Mouse (Mus musculus) neural tube, embryonic 10.5 days (tissue): ENCODE results near the gene Sh3pxd2b.

Experiments used
- DNase-seq: peaks from one replicate; pipeline ENCODE4 v3.0.0-alpha.2; 2017; ENCODE audit warnings: low spot score; ENCODE audit errors: extremely low spot score

The Sh3pxd2b gene

DNA sequence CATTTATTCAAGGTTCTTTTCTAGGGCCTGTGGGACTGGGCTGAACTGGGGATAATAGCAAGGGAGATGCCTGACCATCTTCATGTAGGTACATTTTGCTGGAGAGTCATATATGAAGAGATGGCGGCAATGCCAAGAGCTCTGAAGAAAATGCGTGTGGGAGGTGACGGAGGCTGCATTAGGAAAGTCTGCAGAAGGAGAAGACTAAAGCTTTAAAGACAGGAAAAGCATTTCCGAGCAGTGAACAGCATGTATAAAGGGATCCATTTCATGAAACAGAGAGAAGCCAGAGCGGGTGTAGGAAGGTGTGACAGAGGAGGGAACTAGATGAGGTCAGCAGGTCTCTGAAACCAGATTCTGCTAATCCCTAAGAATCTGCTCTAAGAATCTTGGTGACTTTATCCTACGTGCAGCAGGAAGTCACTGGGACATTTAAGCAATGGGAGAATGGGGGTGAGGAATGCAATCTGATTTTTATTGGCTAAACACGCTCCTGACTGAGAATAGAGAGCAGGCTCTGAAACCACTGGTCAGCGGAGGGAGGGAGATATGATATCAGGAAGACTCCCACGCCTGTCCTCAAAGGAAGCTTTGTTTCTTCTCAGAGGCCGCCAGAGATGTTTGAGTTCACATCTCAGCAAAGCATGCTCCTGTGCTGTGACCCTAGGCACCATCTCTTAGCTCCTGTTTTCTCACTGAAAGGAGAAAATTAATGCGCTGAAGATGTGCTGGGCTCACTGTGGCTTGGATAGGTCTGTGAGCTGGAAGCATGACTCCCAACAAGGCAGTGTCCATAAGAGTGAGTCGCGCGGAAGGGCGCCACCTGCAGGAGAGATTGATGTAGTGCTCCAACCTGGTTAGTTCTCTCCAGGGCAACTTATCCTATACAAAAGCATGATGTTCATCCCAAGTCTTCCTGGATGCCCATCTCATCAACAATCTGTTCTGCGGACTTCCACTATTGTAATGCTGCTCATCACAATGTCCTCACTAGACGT is 6.8 kb upstream of the Sh3pxd2b start:
- DNase-seq: peak; percentile 73

DNA sequence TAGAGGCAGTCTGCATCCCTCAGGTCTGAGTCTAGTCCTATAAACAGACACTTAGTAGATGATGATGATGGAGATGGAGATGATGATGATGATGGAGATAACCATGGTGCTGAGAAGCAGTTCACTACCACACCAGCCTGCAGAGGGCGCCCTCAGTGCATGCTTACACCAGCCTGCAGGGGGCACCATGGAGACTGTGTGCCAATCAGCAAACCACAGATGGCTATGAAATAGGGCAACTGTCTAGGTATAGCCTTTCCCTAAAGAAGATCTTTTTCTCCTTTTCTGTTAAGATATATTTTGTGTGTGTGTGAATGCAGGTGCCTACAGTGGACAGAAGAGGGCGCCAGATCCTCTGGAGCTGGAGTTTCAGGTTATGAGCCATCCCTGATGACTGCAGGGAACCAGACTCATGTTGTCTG is 4.8 kb upstream of the Sh3pxd2b start:
- no peak for DNase-seq

DNA sequence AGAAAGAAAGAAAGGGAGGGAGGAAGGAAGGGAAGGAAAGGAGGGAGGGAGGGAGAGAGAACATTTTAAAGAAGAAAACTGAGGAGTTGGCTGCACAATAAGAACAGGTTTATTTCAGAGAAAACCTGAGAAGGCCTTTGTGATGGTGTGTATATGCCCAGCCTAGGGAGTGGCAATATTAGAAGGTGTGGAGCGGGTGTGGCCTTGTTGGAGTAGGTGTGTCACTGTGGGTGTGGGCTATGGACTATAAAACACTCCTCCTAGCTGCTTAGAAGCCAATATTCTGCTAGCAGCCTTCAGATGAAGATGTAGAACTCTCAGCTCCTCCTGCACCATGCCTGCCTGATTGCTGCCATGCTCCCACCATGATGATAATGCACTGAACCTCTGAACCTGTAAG is 4.3 kb upstream of the Sh3pxd2b start:
- DNase-seq: no peak

DNA sequence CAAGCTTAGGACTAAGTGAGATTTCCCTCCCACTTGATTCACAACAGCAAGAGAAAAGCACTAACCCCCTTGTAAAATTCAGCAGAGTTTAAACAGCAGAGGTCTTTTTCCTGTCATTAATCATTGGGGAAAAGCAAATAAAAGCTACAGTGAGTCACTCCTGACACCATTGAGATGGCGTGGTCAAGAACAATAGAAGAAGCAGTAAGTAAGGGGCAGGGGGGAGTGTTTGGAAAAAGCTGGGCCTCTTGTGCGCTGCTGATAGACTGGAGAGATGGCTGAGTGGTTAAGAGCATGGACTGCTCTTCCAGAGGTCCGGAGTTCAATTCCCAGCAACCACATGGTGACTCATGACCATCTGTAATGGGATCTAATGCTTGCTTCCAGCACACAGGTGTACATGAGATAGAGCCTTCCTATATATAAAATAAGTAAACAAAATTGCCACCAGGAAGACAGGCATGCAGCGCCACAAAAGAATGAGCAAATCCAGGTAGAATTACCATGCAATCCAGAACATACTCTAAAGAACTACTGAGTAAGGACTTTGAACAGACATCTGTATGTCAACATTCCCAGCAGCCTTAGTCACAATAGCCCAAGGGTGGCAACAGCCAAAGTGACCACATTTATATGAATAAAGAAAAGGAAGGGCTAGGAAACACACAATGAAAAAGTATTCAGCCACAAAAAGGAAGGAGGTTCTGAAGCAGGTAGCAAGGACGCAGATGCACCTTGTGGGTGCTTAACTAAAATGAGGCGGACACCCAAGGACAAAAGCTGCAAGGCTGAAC is 1.9 kb upstream of the Sh3pxd2b start:
- DNase-seq: no peak

DNA sequence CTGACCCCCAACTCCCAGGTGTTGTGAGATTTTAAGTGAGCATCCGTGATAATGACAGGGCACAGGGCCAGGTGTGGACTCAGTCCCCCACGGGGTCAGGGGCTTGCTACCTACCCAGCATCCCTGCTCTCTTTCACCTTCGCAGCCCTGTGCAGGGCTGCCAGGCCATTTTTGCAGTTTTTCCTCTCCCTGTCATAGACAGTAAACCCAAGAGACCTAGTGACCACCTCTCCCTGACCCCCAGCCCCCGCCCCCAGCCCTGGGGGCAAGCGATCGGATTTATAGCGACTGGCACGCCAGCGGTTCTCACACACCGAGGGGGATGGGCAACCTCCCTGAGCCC is 385 bp upstream of the Sh3pxd2b start:
- no peak for DNase-seq

DNA sequence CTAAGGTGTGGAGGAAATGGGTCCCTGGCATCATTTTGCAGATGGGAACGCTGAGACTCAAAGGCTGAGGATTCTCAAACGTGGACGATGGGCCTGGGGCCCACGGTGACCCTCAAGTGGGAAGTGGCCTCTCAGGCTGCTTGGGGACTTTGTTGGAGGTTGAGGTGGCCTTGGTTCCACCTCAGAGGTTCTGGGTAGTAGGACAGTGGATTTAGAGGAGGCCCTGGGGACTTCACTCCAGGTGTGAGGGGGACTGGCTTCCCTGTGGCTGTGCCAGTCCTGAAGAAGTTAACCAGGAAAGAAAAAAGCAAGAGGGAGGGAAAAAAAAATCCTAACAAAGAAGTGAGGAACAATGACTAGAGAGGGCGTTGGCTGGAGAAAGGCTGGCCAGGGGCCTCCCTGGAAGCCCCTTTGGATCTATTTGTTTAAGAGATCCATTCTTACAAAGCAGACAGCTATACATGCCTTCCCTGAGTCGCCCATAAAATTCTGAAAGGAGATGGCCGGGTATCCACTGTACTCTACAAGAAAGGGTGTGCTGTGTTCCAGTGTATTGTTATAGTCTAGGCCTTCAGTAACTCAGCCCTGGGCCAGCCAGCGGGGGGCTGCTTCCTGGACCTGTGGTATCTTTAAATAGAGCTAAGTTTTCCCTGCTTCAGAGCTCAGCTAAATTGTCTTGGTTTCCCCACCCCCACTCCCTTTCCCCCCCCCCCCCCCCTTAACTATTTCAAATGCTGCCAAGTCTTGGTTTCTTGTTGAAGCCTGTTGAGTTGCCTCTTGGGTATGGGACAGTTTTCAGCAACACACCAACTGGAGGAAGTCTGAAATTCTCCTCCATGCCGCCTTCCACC is 1.0 kb downstream of the Sh3pxd2b start:
- DNase-seq: peak; percentile 31

DNA sequence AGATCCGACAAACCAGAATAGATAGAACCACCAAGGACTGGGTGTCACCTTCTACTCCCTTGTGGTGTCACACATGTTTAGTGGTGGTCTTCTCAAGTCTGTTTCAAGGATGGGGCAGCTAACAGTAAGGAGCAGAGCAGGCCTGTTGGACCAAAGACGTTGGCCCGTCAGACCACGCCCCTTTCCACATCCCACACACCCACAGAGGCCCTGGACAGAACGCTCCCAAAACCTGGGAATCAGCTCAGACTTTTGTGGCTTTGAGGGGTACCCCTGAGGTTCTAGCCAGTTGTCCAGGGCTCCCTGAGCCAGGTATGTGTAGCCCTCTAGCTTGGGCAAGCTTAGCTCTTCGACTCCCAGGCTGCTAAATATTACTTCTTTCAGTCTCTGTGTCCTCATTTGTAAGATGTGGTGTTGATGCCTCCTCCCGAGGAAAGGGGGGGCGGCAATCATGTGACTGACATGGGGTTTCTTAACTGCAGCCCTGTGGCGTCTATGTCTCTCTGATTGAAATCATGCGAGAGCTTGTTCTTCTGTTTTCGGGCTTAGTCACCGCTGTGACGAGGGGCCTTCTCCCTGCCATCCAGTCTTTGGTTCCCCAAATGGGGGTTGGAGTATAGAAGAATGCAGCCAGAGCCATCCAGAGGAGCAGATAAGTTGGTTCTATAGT is 1.8 kb downstream of the Sh3pxd2b start:
- DNase-seq: no peak

DNA sequence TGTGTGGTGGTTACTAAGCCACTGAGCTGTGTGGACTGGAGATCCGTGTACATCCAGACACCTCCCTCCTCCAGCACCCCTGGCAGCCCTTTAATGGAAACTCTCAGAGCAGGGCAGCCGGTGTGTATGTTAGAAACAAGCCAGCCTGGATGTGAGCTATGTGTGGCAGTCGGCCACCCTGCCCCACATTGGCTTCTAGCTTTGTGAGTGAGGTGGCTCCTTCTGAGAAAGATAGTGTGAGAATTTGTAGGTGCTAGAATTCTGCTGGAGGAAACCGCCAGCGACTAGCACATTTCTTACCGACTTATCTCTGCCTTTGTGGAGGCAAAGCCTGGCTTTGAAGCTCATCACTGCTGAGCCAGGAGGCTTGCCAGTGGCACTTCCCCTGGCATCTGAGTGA is 5.3 kb downstream of the Sh3pxd2b start:
- no peak for DNase-seq

DNA sequence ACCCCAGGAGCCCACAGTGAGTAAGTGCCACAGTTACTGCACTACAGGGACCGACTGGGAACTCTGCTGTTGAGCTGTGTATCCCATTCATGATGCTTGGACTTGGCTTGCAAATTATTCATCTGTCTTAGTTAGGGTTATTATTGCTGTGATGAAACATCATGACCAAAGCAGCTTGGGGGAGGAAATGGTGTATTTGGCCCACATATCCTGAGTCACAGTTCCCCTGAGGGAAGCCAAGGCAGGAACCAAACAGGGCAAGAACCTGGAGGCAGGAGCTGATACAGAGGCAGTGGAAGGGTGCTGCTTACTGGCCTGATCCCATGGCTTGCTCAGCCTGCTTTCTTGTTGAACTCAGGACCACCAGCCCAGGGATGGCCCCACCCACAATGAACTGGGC is 7.8 kb downstream of the Sh3pxd2b start:
- DNase-seq: no peak

DNA sequence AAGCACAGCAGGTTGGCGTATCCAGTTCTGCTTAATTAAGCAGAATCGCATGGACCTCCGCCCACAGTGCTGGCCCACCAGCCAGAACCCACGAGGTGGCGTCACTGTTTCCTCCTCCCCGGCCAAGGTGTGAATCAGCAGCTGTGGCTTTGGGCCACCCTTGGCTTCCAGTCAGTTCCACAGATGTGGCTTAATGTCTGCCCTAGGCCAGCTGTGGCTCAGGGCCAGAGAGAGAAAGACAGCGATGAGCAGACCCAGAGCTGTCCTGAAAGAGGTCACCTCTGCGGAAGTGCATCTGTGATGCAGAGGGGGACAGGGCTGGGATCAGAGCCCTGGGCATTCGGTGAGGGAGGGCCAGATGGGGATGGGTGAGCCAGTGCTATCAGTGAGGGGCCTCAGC is 10.1 kb downstream of the Sh3pxd2b start:
- DNase-seq: no peak

DNA sequence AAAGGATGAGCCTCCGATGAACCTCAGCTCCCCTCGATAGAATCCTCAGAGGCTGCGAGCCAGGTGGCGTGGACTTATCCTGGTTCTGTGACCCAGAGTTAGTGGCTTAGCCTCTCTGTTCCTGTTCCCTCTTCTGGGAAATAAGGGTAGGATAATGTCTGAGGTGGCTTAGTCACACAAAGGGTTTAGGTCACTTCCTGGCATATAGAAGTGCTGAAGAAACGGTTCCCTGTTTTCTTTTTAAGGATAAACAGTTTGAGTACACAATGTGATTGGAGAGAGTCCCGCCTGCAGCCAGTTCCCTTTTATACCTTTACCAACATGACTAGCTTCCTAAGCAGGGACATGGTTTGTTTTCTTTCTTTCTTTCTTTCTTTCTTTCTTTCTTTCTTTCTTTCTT is 10.8 kb downstream of the Sh3pxd2b start:
- no peak for DNase-seq

DNA sequence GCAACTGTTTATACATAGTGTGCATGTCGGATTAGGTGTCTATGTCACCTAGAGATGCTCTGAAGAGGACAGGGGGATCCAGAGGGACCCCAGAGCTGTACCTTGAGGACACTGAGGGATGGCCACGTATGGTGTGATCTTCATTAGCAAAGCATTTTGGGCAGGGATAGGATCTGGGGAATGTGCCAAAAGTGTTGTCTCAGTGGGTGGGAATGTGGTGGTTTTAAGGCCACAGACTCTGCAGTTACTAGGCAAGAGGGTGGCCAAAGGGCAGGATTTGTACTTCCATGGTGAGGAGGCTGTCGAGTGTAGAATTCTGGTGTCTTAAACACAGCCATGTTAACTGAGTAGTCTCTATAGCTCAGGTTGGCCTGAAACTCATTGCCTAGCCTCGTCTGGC is 11.9 kb downstream of the Sh3pxd2b start:
- DNase-seq: no peak

DNA sequence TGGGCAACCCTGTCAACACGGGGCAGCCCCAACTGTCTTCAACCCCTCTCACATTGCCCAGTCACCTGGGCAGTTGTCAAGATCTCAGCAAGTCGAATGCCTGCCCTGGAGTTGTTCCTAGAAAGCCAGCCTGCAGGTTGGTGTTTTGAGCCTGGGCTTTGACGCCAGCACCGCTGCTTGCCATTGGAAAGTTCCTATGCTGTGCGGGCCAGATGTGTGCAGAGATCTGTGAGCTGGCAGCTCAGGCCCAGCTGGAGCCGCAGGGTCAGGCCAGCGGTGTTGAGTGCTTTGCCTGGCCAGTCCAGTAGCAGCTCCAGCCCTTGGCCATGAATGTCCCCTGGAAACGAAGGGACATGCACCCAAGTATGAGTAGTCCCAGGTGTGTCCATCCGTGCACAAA is 14.2 kb downstream of the Sh3pxd2b start:
- no peak for DNase-seq

DNA sequence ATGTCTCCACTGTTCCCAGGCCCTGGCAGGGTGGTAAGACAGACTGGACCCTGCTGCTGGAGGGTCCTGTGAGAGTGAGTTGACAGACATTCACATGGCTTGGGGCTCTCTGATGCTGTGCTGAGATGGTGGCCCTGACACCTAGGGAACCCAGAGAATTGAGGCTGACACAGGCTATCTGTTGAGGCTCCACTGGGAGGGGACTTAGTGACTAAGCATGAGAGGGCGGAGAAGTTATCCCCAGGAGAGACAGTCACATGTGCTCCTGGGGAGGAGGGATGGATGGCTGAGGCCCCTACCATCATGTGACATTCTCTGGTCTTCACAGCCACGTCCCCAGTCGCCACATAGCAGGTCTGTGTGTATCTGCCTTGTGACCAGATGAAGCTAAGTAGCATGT is 15.6 kb downstream of the Sh3pxd2b start:
- no peak for DNase-seq

DNA sequence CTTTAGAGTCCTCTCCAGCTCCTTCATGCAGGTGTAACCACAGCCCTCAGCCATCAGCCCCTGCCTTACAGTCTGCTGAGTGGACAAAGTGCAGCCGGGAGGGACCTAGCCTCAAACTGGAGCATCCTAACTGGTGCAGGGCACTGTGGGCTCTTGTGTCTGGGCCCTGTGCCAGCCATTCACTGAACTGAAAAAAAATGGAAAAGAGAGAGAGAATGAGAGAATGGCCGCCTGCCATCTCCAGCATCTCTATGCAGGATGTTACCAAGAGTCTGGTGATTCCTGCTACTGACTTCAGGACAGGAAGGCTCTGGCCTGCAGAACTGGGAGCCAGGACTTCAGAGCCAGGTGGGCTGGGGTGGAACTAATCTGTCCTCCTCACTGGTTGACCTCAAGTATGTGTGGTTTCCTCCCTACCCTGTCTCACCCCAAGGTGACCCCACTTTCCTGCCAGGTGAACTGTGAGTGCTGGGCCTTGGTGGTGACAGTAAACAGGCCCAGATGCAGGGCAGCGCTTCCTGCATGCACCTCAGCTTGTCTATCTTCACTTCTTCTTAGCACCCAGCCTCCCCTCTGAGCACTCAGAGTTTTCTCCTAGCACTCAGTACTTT is 16.1 kb downstream of the Sh3pxd2b start:
- DNase-seq: no peak

DNA sequence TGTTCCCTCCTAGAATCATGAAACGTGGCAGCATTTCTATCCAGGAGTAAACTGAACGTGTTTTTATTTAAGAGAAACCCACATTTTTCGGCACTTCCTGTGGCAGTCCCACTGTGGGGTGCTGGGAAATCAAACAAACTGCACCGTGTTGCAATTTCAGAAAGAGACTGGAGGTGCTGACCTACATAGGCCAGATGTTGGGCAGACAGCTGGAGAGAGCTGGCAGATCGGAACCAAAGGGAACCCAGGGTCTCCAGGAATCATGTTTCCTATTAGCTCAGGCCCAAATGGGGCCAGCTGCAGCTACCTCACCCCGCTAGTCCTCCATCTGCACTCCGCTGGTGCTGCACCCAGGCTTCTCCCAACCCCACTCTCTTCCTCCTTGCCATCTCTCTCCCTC is 16.8 kb downstream of the Sh3pxd2b start:
- DNase-seq: no peak

DNA sequence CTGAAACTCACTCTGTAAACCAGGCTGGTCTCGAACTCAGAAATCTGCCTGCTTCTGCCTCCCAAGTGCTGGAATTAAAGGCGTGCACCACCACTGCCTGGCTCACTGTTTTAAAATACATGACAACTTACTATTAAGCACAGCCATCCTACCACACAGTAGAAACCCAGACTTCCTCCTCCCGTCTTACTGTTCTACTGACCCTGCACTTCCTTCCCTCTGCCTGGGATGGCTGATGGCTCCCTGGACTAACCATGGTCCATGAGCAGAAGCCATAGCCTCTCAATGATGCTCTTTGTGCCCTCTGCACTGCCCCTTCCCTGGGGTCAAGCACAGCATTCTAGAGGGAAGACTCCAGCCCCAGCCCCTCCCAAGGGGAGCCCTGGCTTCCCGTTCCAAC is 17.9 kb downstream of the Sh3pxd2b start:
- DNase-seq: no peak

DNA sequence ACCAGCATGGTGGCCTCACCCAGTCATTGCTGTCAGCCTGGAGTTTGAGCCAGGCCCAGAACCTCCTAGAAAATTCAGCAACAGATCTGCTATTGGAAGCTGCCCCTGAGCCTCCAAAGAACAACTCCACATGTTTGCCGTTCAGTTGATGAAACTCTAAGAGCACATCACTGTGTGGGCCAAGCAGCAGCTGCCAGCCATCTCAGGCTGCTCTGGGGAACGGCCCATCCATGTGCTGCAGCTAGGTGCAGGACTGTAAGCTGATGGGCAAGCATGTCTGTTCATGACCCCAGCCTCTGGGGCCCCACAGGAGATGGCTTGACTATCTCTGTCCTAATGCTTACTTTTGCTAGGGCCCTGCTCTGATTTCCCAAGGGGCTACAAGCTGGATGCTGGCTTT is 19.4 kb downstream of the Sh3pxd2b start:
- DNase-seq: no peak

DNA sequence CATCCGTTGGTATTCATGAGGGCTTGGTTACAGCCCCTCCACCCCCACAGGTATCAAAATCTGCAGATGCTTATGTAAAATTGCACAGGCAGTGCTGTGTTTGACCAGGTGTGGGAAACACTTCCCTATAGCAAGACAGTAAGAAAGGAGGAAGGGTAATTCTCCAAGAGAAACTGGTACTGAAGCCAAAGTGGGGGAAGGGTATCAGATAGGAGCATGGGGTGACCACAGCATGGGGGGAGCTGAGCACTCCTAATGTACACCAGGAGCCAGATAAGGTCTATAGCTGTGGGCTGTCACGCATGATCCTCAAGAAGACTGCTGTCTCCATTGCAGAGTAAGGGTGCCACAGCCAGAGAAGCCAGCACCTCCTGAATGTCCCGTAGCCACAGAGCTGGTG is 21.4 kb downstream of the Sh3pxd2b start:
- DNase-seq: no peak

DNA sequence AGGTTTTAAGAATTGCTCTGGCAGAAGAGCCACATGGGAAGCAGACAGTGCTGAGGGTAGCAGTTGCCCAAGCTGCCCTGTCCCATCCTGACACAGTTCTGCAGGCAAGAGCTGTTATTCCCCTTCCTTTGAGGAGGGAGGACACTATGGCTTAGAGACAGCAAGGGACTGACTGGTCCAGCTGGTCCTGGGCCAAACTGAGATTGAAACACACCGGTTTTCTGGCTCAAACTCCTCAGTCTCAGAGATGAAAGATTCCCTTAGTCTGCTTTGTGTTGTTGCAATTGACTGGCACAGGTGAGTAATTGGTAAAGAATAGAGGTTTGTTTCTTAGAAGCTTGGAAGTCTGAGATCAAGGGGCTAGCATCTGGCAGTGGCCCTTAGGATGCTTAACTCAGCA is 23.3 kb downstream of the Sh3pxd2b start:
- DNase-seq: no peak
